Mouse (Mus musculus): ENCODE measurements around the gene Ift20. TPM values are rescaled to one million over a fixed set of nuclear protein-coding genes. Genes with fewer than 3 reads are reported as not detected.

Ift20 gene
- polyA plus RNA-seq, 1 experiment from 2014 or later, result 117 TPM

DNA sequence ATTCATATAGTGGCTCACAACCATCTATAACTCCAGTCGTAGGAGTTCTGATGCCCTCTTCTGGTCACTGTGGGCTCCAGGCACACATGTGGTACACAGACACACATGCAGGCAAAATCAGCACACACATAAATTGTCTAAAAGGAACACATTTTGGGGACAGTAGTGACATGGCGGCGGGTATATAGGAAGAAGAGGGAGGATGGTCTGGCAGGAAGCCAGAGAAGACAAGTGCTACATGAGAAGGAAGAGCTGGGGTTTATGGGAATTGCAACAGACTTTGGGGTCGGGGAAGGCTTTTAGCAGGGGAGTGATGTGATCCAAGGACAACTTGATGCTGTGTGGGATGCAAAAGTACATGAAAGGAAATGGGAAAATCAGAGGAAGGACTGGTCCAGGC, 1.6 kb upstream of the Ift20 start:
- WGBS, result 87% methylated on average over 4 of the region's 4 CpGs
- no peak overlapping the region for H3K27ac ChIP-seq (ENCODE audit: low read length)
- no peak for ATAC-seq

DNA sequence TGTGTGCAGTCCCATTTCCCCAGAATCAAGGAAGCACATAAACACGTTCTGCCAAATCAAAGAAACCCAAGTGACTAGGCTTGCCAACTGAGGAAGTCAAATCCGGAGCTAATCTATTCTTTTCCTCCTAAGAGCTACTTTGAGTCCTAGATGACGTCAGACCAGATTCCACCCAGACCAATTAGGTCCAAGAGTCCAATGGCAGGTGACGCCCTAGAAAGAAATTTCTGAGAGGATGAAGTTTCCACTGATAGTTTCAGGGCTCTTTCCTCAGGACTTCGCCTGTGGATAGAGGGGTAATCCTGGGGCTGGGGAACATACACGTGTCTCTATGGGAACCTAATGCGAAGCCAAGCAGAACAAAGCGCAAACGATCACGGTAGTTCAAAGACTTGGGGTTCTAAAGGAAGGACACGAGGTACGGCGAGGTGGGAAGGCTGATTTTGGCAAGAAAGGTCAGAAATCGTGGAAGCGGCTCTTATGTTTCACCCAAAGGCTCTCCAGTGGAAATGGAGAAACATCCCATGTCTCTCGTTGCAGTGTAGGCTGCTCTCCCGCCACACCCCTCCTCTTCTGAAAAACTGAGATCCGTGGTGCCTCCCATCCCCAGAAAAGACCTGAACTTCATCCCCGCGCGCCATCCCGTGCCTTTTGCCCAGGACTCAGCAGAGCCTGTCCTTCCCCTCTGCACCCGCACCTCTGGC, 633 bp upstream of the Ift20 start:
- H3K27me3 ChIP-seq (replicated peaks; ENCODE audit: control insufficient read depth, insufficient read depth, low read length), result no peaks in the 10 kb centered on the region
- H3K27ac ChIP-seq (ENCODE audit: low read length), result peak overlapping the region; percentile 91
- under 1% methylated on average over 23 of the region's 23 CpGs for WGBS
- H3K9ac ChIP-seq (replicated peaks; ENCODE audit: low read depth, low read length), result peak overlapping the region; percentile 80
- peaks cover 7% of the 10 kb centered on the region for H3K36me3 ChIP-seq (ENCODE audit: control insufficient read depth, insufficient read depth)
- H3K4me3 ChIP-seq (replicated peaks; ENCODE audit: low read length), result peak overlapping the region; percentile 69
- peaks cover 26% of the 10 kb centered on the region for H3K4me1 ChIP-seq (replicated peaks; ENCODE audit: control insufficient read depth, insufficient read depth, low read length)
- no peak; the same call in 1 of the 2 replicates for ATAC-seq
- peak overlapping the region; percentile 80 for H3K4me2 ChIP-seq (ENCODE audit: low read length)
- no peaks in the 10 kb centered on the region for H3K9me3 ChIP-seq (ENCODE audit: control insufficient read depth, low read length)

More for the DNA sequence above, 1.6 kb upstream of the Ift20 start:
- Histone ChIP-seq H3K4me3 (replicated peaks; ENCODE audit: low read length) (peak overlapping the region; percentile 69), H3K9me3 (ENCODE audit: control insufficient read depth, low read length) (no peaks in the 10 kb centered on the region), H3K36me3 (ENCODE audit: control insufficient read depth, insufficient read depth) (peaks cover 7% of the 10 kb centered on the region; the same call in 1 of the 2 replicates), H3K27me3 (replicated peaks; ENCODE audit: control insufficient read depth, insufficient read depth, low read length) (no peaks in the 10 kb centered on the region), H3K4me1 (replicated peaks; ENCODE audit: control insufficient read depth, insufficient read depth, low read length) (peaks cover 26% of the 10 kb centered on the region), H3K4me2 (ENCODE audit: low read length) (peak overlapping the region; percentile 80), H3K9ac (replicated peaks; ENCODE audit: low read depth, low read length) (no peak overlapping the region)

DNA sequence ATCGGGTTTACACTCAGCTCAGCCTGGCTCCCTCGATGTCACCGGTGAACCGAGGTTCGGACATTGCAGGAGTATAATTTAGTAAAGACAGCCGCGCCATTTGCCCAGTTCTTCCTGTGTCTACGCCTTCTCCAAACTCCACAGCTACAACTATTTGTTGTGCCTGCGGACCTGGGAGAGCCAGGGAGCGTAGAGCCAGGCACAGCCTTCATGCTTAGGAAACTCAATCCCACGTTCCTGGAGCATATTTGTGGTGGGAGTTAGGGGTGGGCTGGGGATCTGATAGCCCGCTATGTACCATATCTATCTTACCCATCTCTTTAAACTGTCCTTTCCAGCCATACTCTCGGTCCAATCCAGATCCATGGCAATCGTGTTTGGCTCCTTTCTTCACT, 526 bp downstream of the Ift20 start:
- Histone ChIP-seq H3K27ac (ENCODE audit: low read length) (peak overlapping the region; percentile 87), H3K36me3 (ENCODE audit: control insufficient read depth, insufficient read depth) (peaks cover 10% of the 10 kb centered on the region), H3K27me3 (replicated peaks; ENCODE audit: control insufficient read depth, insufficient read depth, low read length) (no peaks in the 10 kb centered on the region), H3K9ac (replicated peaks; ENCODE audit: low read depth, low read length) (peak overlapping the region; percentile 75), H3K4me3 (replicated peaks; ENCODE audit: low read length) (peak overlapping the region; percentile 69), H3K4me2 (ENCODE audit: low read length) (peak overlapping the region; percentile 88), H3K9me3 (ENCODE audit: control insufficient read depth, low read length) (no peaks in the 10 kb centered on the region), H3K4me1 (replicated peaks; ENCODE audit: control insufficient read depth, insufficient read depth, low read length) (peaks cover 26% of the 10 kb centered on the region)
- ATAC-seq, result peak; percentile 5; the same call in 1 of the 2 replicates
- WGBS, result 2% methylated on average over 14 of the region's 14 CpGs

DNA sequence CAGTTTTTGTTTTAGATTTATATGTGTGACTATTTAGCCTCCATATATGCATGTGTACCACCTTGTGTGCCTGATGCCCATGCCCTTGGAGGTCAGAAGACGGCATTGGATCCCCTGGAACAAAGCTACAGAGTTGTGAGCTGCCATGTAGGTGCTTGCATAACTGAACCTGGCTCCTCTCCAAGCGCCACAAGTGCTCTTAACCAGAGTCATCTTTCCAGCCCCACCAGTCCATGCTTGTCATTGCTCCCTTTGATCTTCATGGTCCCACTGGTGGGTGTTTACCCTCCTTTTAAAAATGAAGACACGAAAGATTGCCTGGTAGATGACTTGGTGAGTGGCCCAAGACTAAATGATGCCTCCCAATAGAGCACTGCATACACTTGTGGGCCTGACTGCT, 4.2 kb downstream of the Ift20 start:
- H3K27me3 ChIP-seq (replicated peaks; ENCODE audit: control insufficient read depth, insufficient read depth, low read length), result no peaks in the 10 kb centered on the region
- peaks cover 14% of the 10 kb centered on the region for H3K36me3 ChIP-seq (ENCODE audit: control insufficient read depth, insufficient read depth)
- no peak overlapping the region for H3K4me2 ChIP-seq (ENCODE audit: low read length)
- peaks cover 15% of the 10 kb centered on the region for H3K4me1 ChIP-seq (replicated peaks; ENCODE audit: control insufficient read depth, insufficient read depth, low read length)
- H3K9ac ChIP-seq (replicated peaks; ENCODE audit: low read depth, low read length), result no peak overlapping the region
- H3K4me3 ChIP-seq (replicated peaks; ENCODE audit: low read length), result no peak overlapping the region
- 87% methylated on average over 3 of the region's 3 CpGs for WGBS
- H3K27ac ChIP-seq (ENCODE audit: low read length), result no peak overlapping the region
- ATAC-seq, result no peak
- no peaks in the 10 kb centered on the region for H3K9me3 ChIP-seq (ENCODE audit: control insufficient read depth, low read length)

DNA sequence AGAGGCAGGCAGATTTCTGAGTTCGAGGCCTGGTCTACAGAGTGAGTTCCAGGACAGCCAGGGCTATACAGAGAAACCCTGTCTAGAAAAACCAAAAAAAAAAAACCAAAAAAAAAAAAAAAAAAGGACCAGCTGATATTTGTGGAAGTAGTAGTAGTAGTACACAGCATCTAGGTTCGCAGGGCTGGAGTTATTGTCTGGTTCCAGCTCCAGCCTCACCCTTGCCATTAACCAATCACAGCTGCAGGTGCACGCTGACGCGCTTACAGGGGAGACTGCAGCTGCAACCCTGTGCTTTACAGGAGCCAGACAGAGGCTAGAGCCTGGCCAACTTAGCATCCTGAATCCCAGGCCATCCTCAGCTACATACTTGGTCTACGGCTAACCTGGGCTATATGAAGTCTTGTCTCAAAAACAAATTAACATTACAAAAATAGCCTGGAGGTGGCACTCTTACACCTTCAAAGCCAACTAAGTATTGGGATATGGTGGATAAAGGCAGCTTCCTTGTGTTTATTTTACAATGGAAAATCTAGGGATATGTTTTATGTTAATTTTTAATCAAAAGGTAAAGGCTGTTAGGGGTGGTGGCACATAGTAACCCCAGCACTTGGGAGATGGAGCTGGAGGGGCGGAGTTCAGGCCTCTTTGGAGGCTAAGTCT, 8.4 kb downstream of the Ift20 start:
- ATAC-seq, result no peak
- Histone ChIP-seq H3K27ac (ENCODE audit: low read length) (no peak overlapping the region), H3K4me2 (ENCODE audit: low read length) (no peak overlapping the region), H3K9ac (replicated peaks; ENCODE audit: low read depth, low read length) (no peak overlapping the region), H3K9me3 (ENCODE audit: control insufficient read depth, low read length) (no peaks in the 10 kb centered on the region), H3K4me1 (replicated peaks; ENCODE audit: control insufficient read depth, insufficient read depth, low read length) (peaks cover 6% of the 10 kb centered on the region), H3K36me3 (ENCODE audit: control insufficient read depth, insufficient read depth) (peaks cover 10% of the 10 kb centered on the region), H3K27me3 (replicated peaks; ENCODE audit: control insufficient read depth, insufficient read depth, low read length) (no peaks in the 10 kb centered on the region), H3K4me3 (replicated peaks; ENCODE audit: low read length) (no peak overlapping the region)
- WGBS, result 92% methylated on average over 7 of the region's 7 CpGs

DNA sequence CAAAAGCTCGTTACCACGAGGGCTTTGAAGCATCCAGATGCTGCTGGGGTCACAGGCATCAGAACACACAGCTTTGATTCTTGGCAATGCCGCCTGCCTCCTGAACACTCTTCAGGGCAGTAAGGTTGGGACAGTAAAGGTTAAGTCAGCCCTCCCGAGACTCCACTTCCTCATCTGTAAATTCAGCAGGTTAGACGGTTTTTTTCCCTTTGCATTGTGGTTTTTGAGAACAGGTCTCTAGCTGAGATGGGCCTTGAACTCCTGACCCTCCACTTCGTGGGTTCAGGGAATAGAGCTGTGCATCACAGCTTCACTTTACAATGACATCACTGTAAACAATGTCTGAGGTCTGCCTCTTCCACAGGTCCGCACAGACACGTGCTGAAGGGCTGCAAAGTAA, 9.0 kb downstream of the Ift20 start:
- Histone ChIP-seq H3K4me2 (ENCODE audit: low read length) (no peak overlapping the region), H3K4me1 (replicated peaks; ENCODE audit: control insufficient read depth, insufficient read depth, low read length) (peaks cover 12% of the 10 kb centered on the region), H3K4me3 (replicated peaks; ENCODE audit: low read length) (no peak overlapping the region), H3K27me3 (replicated peaks; ENCODE audit: control insufficient read depth, insufficient read depth, low read length) (no peaks in the 10 kb centered on the region), H3K9ac (replicated peaks; ENCODE audit: low read depth, low read length) (no peak overlapping the region), H3K36me3 (ENCODE audit: control insufficient read depth, insufficient read depth) (peaks cover 8% of the 10 kb centered on the region), H3K9me3 (ENCODE audit: control insufficient read depth, low read length) (no peaks in the 10 kb centered on the region), H3K27ac (ENCODE audit: low read length) (no peak overlapping the region)
- ATAC-seq, result no peak
- 71% methylated on average over 8 of the region's 8 CpGs for WGBS

DNA sequence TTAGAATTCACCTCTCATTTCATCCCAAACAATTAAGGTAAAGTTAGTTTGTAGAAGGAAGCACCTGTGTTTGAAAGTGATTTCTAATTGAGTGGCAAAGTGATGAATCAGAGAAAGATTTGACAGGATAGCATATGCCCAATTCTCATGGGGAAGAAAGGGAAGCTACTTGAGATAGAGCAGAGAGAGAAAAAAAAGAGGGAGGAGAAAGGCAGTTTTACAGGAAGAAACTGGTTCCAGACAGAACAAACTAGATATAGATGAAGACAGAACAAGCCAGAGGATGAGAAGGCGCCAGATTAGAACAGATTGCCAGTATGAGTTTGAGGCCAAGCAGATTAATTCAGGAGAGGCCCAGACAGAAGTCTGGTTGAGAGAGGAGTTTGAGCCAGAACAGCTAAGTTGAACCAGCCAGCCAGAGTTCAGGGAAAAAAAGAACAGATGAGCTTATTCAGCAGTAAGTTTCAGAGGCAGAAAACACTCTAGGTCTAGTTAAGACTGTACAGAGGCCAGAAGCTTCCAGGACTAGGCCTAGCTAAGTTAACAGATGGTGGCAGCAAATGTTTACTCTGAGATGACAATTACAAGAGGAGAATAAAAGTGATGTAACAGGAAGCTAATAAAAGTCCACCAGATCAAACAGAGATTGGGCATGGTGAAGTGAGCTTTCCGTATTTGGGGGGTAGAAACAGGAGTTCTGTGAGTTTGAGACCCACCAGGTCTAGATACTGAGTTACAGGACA, 11.7 kb downstream of the Ift20 start:
- WGBS, result 85% methylated on average over 2 of the region's 2 CpGs
- no peaks in the 10 kb centered on the region for H3K9me3 ChIP-seq (ENCODE audit: control insufficient read depth, low read length)
- peaks cover 15% of the 10 kb centered on the region for H3K4me1 ChIP-seq (replicated peaks; ENCODE audit: control insufficient read depth, insufficient read depth, low read length)
- no peak overlapping the region for H3K9ac ChIP-seq (replicated peaks; ENCODE audit: low read depth, low read length)
- ATAC-seq, result no peak
- H3K36me3 ChIP-seq (ENCODE audit: control insufficient read depth, insufficient read depth), result peaks cover 2% of the 10 kb centered on the region; the same call in 1 of the 2 replicates
- no peak overlapping the region for H3K27ac ChIP-seq (ENCODE audit: low read length)
- H3K4me3 ChIP-seq (replicated peaks; ENCODE audit: low read length), result no peak overlapping the region
- no peaks in the 10 kb centered on the region for H3K27me3 ChIP-seq (replicated peaks; ENCODE audit: control insufficient read depth, insufficient read depth, low read length)
- no peak overlapping the region for H3K4me2 ChIP-seq (ENCODE audit: low read length)

DNA sequence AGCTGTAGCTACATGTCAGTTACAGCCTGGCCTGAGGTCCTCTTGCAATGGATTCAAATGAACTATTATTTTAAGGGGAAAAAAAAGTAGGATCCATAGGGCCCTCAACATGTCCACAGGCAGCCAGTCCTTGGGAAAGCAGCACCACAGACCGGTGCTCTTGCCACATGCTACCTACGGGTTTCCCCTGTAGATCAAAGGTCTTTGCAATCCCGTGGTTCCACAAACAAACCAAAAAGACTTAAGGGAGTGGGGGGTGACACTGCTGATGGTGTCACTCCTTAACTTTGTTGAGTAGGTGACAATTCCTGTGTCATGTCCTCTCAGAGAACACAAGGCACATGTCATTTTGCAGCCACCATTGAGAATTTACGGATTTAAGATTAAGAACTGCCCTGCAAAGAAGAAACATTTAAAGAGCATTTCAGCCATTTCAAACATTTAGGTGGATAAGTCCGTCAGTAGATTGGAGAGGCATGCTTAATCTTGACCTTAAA, 13.4 kb downstream of the Ift20 start:
- Histone ChIP-seq H3K27ac (ENCODE audit: low read length) (no peak overlapping the region), H3K9ac (replicated peaks; ENCODE audit: low read depth, low read length) (no peak overlapping the region), H3K9me3 (ENCODE audit: control insufficient read depth, low read length) (0 out of 2 replicates have a peak, but pooled peaks cover 3% of the 10 kb centered on the region), H3K27me3 (replicated peaks; ENCODE audit: control insufficient read depth, insufficient read depth, low read length) (no peaks in the 10 kb centered on the region), H3K4me2 (ENCODE audit: low read length) (peak overlapping the region; percentile 68), H3K4me1 (replicated peaks; ENCODE audit: control insufficient read depth, insufficient read depth, low read length) (peaks cover 15% of the 10 kb centered on the region), H3K36me3 (ENCODE audit: control insufficient read depth, insufficient read depth) (no peaks in the 10 kb centered on the region), H3K4me3 (replicated peaks; ENCODE audit: low read length) (peak overlapping the region; percentile 64)
- whole genome bisulfite sequencing, result 11% methylated on average over 5 of the region's 5 CpGs
- no peak for ATAC-seq
